Mouse (Mus musculus) urinary bladder, postnatal 25 days (tissue): ENCODE data around the gene Nucks1.
"Not testable (repeated sequence)": the region's sequence is repeated elsewhere in the genome, so short reads cannot be mapped to it uniquely, and the experiment has no call there.

ENCODE experiments used
- DNase-seq: peaks from one replicate; pipeline ENCODE4 v3.0.0; 2022; ENCODE audit warnings: low spot score

Gene Nucks1

GRCm38 (mm10) chr1:131910001-131910648 is at the start of gene Nucks1:
Gene Nucks1 (plus strand): TSS chr1:131910534.
- DNase-seq: peak; percentile 98

GRCm38 (mm10) chr1:131861811-131862210 is 48.5 kb upstream of the Nucks1 start:
- no peak for DNase-seq

- DNase-seq: no peak
These were observed 44.7 kb upstream of the Nucks1 start for GRCm38 (mm10) chr1:131865596-131865995.

- DNase-seq: no peak
These were observed 43.9 kb upstream of the Nucks1 start for GRCm38 (mm10) chr1:131866304-131866999.

- peak; percentile 88 for DNase-seq
These were observed 43.0 kb upstream of the Nucks1 start, which contains the start of gene Rab29 for GRCm38 (mm10) chr1:131867093-131867945. Gene Rab29 (plus strand): TSS chr1:131867224.

- DNase-seq: no peak
These were observed 42.4 kb upstream of the Nucks1 start for GRCm38 (mm10) chr1:131867946-131868290.

GRCm38 (mm10) chr1:131869561-131869960 is 40.8 kb upstream of the Nucks1 start:
- DNase-seq: no peak

- no peak for DNase-seq
These were observed 37.5 kb upstream of the Nucks1 start for GRCm38 (mm10) chr1:131872856-131873255.

- DNase-seq: no peak
These were observed 30.5 kb upstream of the Nucks1 start for GRCm38 (mm10) chr1:131879816-131880215.

GRCm38 (mm10) chr1:131882787-131883186 is 27.5 kb upstream of the Nucks1 start:
- DNase-seq: no peak

- no peak for DNase-seq
These were observed 24.2 kb upstream of the Nucks1 start for GRCm38 (mm10) chr1:131886173-131886572.

- no peak for DNase-seq
These were observed 23.7 kb upstream of the Nucks1 start for GRCm38 (mm10) chr1:131886641-131887040.

GRCm38 (mm10) chr1:131890043-131890658 is 20.2 kb upstream of the Nucks1 start:
- no peak for DNase-seq

- DNase-seq: no peak
These were observed 18.9 kb upstream of the Nucks1 start for GRCm38 (mm10) chr1:131891436-131891835.

GRCm38 (mm10) chr1:131902679-131903078 is 7.7 kb upstream of the Nucks1 start:
- DNase-seq: no peak

GRCm38 (mm10) chr1:131903251-131903650 is 7.1 kb upstream of the Nucks1 start:
- no peak for DNase-seq

GRCm38 (mm10) chr1:131905497-131905896 is 4.8 kb upstream of the Nucks1 start:
- no peak for DNase-seq

GRCm38 (mm10) chr1:131908456-131908855 is 1.9 kb upstream of the Nucks1 start:
- no peak for DNase-seq

GRCm38 (mm10) chr1:131909236-131909635 is 1.1 kb upstream of the Nucks1 start:
- DNase-seq: not testable (repeated sequence)

- peak; percentile 77 for DNase-seq
These were observed 582 bp downstream of the Nucks1 start for GRCm38 (mm10) chr1:131910674-131911558.

- no peak for DNase-seq
These were observed 7.3 kb downstream of the Nucks1 start for GRCm38 (mm10) chr1:131917634-131918033.
